Comparison of ENCODE assay signal across 12 mouse cellular contexts in the genomic region with DNA sequence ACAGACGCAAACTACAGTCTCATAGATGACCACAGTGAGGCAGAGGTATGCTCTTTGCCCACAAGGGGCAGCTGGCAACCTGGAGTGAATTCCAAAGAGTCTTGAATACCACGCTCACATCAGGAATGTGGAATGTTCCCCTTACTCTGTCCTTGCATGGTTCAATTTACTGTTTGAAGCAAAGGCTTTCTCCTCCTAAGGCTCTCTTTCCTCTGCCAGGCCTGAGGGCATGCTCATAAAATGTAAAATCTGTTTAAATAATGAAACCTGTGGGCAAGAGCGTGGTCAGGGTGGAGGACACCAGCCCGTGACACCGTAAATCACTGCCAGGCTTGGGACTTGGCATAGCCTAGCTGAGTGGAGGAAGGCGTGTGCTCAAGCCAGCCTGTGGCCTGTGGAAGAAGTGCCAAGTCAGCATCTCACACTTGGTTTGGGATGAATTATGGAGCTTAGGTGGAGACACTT. TPM values are rescaled to one million over a fixed set of nuclear protein-coding genes. Genes with fewer than 3 reads are reported as not detected.
A peak's percentile ranks its signal among the peaks of the same experiment; 100 is the strongest.
DNase-seq lines count a peak whose midpoint lies in the region; ATAC-seq lines count a peak whose summit lies in the region.
"Had no signal": no experiment of that assay in that cellular context is flagged by ENCODE, and none has a peak within 500 bp of the region (broad histone marks: within the 10 kb centered on the region; RNA-seq: fewer than 3 reads in every experiment).

No protein-coding gene starts in this region.

- H3K27me3 ChIP-seq in lung, embryonic 16.5 days (ENCODE audit: control insufficient read depth, insufficient read depth, low read depth, low read length): no peaks in the 10 kb centered on the region

- peak; percentile 53 to 63 for DNase-seq in cerebellum, postnatal 10 days
- DNase-seq in cerebellum, postnatal 4 days (ENCODE audit: low spot score in 2 of 2): no peak
- no peak for DNase-seq in lung, postnatal 25 days (ENCODE audit: low spot score)
- peak; percentile 49 for DNase-seq in gastrocnemius, postnatal 25 days
- DNase-seq in kidney, postnatal 4 days: peak; percentile 39 to 48
- DNase-seq in testis, postnatal 14 days (ENCODE audit: low spot score): no peak
- no peak for DNase-seq in retina, postnatal 1 day
- DNase-seq: B cell, adult 2 months; right cerebral cortex, adult 18-20 months had no signal

- no peaks in the 10 kb centered on the region for H3K36me3 ChIP-seq in lung, embryonic 16.5 days (ENCODE audit: control insufficient read depth, insufficient read depth, low read length)

- peak; percentile 34 for ATAC-seq in lung, embryonic 16.5 days (ENCODE audit: low read depth)

- no peaks in the 10 kb centered on the region for H3K9me3 ChIP-seq in lung, embryonic 16.5 days (ENCODE audit: control insufficient read depth, low read length)

- no peak overlapping the region for H3K9ac ChIP-seq in lung, embryonic 16.5 days (ENCODE audit: low read length)

- 68% methylated on average over 6 of the region's 6 CpGs for WGBS in lung, embryonic 16.5 days

- 0 out of 2 replicates have a peak, but pooled peaks cover 3% of the 10 kb centered on the region for H3K4me1 ChIP-seq in lung, embryonic 16.5 days (replicated peaks; ENCODE audit: control insufficient read depth, insufficient read depth, low read length)

- no peak overlapping the region for H3K27ac ChIP-seq in lung, embryonic 16.5 days (ENCODE audit: low read length)
- H3K27ac ChIP-seq: macrophage had no signal

- H3K4me3 ChIP-seq in lung, embryonic 16.5 days (ENCODE audit: low read length): no peak overlapping the region

- no peak overlapping the region for H3K4me2 ChIP-seq in lung, embryonic 16.5 days (ENCODE audit: low read depth, low read length)

RNA-seq across cellular contexts. Expression of a gene that starts 34.5 kb away (rescaled TPM):
- 17.7 and 18.5 TPM in 2 replicates for polyA plus RNA-seq in lung, embryonic 16.5 days (2015; fragmentation: Nextera tagmentation; extraction: Ambion mirVana)
- total RNA-seq in gastrocnemius, postnatal 25 days (2021): 1 to 10 TPM; 1.1 to 5.7 TPM
- total RNA-seq: common myeloid progenitor, adult 5-6 weeks had no signal

Comparison
In these comparisons a context has a peak if more than half of its experiments do, and no peak if none do; other contexts are left out.
1. DNase-seq: peak in cerebellum, postnatal 10 days (2 of 2), gastrocnemius, postnatal 25 days (single experiment) and kidney, postnatal 4 days (2 of 2); none in cerebellum, postnatal 4 days (0 of 2), lung, postnatal 25 days (single experiment), testis, postnatal 14 days (single experiment) and retina, postnatal 1 day (single experiment).